Mouse (Mus musculus): ENCODE results near the gene Socs3.

DNA sequence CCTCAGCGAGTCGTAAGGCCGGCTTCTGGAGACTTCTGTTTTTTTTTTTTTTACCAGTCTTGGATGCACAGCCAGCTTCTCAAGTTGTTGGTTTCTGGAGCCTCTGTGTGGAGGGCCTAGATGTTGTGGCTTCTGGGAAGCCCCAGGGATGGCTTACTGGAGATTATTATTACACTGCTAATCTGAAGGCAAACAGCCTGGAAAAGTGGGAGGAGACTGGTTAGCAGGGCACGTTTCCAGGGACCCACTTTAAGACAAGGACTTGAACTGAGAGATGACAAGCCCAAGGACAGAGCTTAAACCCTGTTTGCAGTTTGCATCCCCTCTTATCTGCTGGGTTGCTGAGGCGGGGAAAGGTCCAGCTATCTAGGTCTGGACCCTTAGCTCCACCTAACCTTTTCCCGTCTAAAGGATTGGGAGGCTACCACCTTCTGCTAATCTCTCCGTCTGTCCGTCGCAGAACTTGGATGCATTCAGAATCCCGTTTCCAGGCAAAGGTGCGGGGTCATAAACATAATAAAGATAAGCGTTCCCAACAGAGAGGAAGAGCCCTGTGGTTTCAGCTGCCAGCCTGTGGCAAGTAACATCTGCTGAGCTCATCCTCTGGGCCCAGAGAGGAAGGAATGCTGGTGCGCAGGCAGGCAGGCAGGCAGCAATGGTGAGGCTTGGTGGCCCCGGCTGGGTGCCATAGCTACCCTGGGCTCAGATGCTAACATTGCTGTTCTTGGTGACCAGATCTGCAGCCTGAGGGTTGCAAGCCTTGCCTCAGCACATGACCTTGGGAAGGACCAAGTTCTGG, 4.7 kb upstream of the Socs3 start:
- TF ChIP-seq CTCF (conservative IDR thresholded peaks at IDR 0.05; ENCODE audit: low read length): no peak
- no peak for TF ChIP-seq NANOG (IDR thresholded peaks at IDR 0.05; ENCODE audit: borderline replicate concordance, low read length)
- TF ChIP-seq POU5F1 (IDR thresholded peaks at IDR 0.05; ENCODE audit: borderline replicate concordance, low read length): no peak
